Comparison of ENCODE assay signal across 9 mouse cellular contexts in the genomic region with DNA sequence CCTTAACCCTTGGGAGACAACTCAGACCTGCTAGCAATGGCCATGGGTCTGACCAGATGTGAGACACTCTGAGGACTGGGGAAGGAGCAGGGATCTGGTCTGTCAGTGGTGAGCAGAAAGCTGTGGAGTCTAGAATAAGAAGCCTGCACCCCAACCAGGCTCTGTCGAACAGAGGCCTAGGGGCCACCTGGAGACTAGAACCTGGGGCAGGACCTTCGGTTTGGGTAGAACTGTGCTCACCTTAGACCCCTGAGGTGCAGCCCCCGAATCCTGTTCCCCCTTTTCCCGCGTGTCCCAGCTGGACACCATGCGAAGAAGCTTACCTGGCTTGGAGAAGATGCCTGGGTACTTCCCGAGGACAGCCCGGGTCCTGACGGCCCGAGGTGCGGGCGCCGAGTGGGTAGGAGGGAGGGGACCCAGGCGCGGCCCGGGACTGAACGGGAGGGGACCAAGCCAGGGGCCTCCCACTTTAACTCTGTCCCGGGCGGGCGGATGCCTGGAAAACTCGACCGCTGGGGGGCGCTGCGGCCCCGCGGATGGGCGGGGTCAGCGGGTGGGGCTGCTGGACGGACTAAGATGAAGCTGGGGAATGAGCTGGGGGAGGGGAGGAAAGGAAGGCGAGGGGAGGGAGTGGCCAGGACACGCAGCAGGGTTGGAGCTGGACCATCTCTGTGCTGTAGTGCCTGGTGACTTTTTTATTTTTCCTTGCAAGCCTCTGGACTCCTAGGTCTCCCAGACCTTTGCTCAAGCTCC. TPM values are rescaled to one million over a fixed set of nuclear protein-coding genes. Genes with fewer than 3 reads are reported as not detected.
DNase-seq lines count a peak whose midpoint lies in the region; ATAC-seq and TF ChIP-seq lines count a peak whose summit lies in the region.
"Had no signal": no experiment of that assay in that cellular context is flagged by ENCODE, and none has a peak within 500 bp of the region (broad histone marks: within the 10 kb centered on the region; RNA-seq: fewer than 3 reads in every experiment).

A gene (minus strand): TSS at position 703 of the 753 bp plus-strand sequence.

- H3K9me3 ChIP-seq in MEL (replicated peaks; ENCODE audit: insufficient read depth, low read length): no peaks in the 10 kb centered on the region
- H3K9me3 ChIP-seq in hindbrain, embryonic 10.5 days: no peaks in the 10 kb centered on the region
- no peaks in the 10 kb centered on the region for H3K9me3 ChIP-seq in lung, embryonic 16.5 days (ENCODE audit: control insufficient read depth, low read length)

- TF ChIP-seq CTCF in MEL (IDR thresholded peaks at IDR 0.05 in 2 of 3, conservative IDR thresholded peaks at IDR 0.05 in 1 of 3; ENCODE audit: control insufficient read depth in 1 of 3, insufficient read depth in 1 of 3, low read depth in 2 of 3, low read length in 3 of 3, poor library complexity in 1 of 3, severe bottlenecking in 1 of 3): peak in 2 of 3 experiments; percentile 44 to 84; a peak in 5 of 6 replicates
- TF ChIP-seq CTCF in cerebellum, adult 2 months (IDR thresholded peaks at IDR 0.05; ENCODE audit: borderline replicate concordance, insufficient read depth, low read depth, low read length): peak; percentile 41; the same call in 1 of the 2 replicates

- no peak for TF ChIP-seq POLR2A in MEL (IDR thresholded peaks at IDR 0.05; ENCODE audit: control insufficient read depth in 1 of 2, insufficient read depth in 1 of 2, low read depth in 1 of 2, low read length in 2 of 2, poor library complexity in 1 of 2)
- TF ChIP-seq POLR2A in cerebellum, adult 2 months (IDR thresholded peaks at IDR 0.05; ENCODE audit: borderline replicate concordance, insufficient read depth, low read length): no peak

- peak; percentile 12 for DNase-seq in MEL (ENCODE audit: low read depth, low spot score)
- DNase-seq in cerebellum, adult 2 months: peak; percentile 68 to 81
- DNase-seq in frontal cortex, adult 2 months (ENCODE audit: extremely low spot score in 1 of 2, low spot score in 1 of 2): peak; percentile 10 to 80
- peak; percentile 93 for DNase-seq in hindbrain, embryonic 10.5 days (ENCODE audit: low spot score)
- peak; percentile 52 for DNase-seq in layer of hippocampus, adult 9-11 months
- DNase-seq in retina, postnatal 7 days (ENCODE audit: low read depth, low spot score): peak; percentile 64
- peak; percentile 92 for DNase-seq in urinary bladder, postnatal 14 days (ENCODE audit: low spot score)

- no peak within 1 kb of the TSS for H3K27ac ChIP-seq in MEL (ENCODE audit: control insufficient read depth, low read depth, low read length)
- H3K27ac ChIP-seq in cerebellum, adult 2 months (ENCODE audit: insufficient read depth, low read length): no peak within 1 kb of the TSS
- H3K27ac ChIP-seq in hindbrain, embryonic 10.5 days: peak within 1 kb of the TSS; percentile 83
- H3K27ac ChIP-seq in lung, embryonic 16.5 days (ENCODE audit: low read length): peak within 1 kb of the TSS; percentile 87

- peak within 1 kb of the TSS; percentile 56 for H3K4me2 ChIP-seq in lung, embryonic 16.5 days (ENCODE audit: low read depth, low read length)

- 4% methylated on average over 31 of the region's 31 CpGs for WGBS in cerebellum, adult 2 months
- 4% methylated on average over 31 of the region's 31 CpGs for WGBS in hindbrain, embryonic 10.5 days
- WGBS in lung, embryonic 16.5 days: 3% methylated on average over 31 of the region's 31 CpGs

- no peak within 1 kb of the TSS for H3K4me3 ChIP-seq in MEL (ENCODE audit: control insufficient read depth in 1 of 2, insufficient read depth in 1 of 2, low read depth in 2 of 2, low read length in 2 of 2)
- H3K4me3 ChIP-seq in cerebellum, adult 2 months (replicated peaks; ENCODE audit: insufficient read depth, low read depth, low read length): peak within 1 kb of the TSS; percentile 43
- peak within 1 kb of the TSS; percentile 54 for H3K4me3 ChIP-seq in hindbrain, embryonic 10.5 days
- peak within 1 kb of the TSS; percentile 59 for H3K4me3 ChIP-seq in lung, embryonic 16.5 days (ENCODE audit: low read length)

- H3K36me3 ChIP-seq in MEL (ENCODE audit: control insufficient read depth in 1 of 2, insufficient read depth in 2 of 2, low read length in 2 of 2): no peaks in the 10 kb centered on the region
- H3K36me3 ChIP-seq in hindbrain, embryonic 10.5 days: no peaks in the 10 kb centered on the region
- H3K36me3 ChIP-seq in lung, embryonic 16.5 days (ENCODE audit: control insufficient read depth, insufficient read depth, low read length): no peaks in the 10 kb centered on the region; the same call in 1 of the 2 replicates

- H3K27me3 ChIP-seq in MEL (ENCODE audit: control insufficient read depth in 1 of 2, insufficient read depth in 2 of 2, low read length in 2 of 2): no peaks in the 10 kb centered on the region; a peak in 2 of 4 replicates
- H3K27me3 ChIP-seq in cerebellum, adult 2 months (ENCODE audit: control insufficient read depth, insufficient read depth, low read length): no peaks in the 10 kb centered on the region; the same call in 1 of the 2 replicates
- peaks cover 21% of the 10 kb centered on the region for H3K27me3 ChIP-seq in hindbrain, embryonic 10.5 days (ENCODE audit: insufficient read depth, poor library complexity, severe bottlenecking)
- H3K27me3 ChIP-seq in lung, embryonic 16.5 days (ENCODE audit: control insufficient read depth, insufficient read depth, low read depth, low read length): no peaks in the 10 kb centered on the region

- H3K4me1 ChIP-seq in MEL (ENCODE audit: control insufficient read depth in 1 of 2, insufficient read depth in 2 of 2, low read length in 2 of 2): no peaks in the 10 kb centered on the region
- no peaks in the 10 kb centered on the region for H3K4me1 ChIP-seq in cerebellum, adult 2 months (ENCODE audit: control insufficient read depth, insufficient read depth, low read length)
- H3K4me1 ChIP-seq in hindbrain, embryonic 10.5 days (replicated peaks): peaks cover 16% of the 10 kb centered on the region
- peaks cover 18% of the 10 kb centered on the region for H3K4me1 ChIP-seq in lung, embryonic 16.5 days (replicated peaks; ENCODE audit: control insufficient read depth, insufficient read depth, low read length)

- H3K79me2 ChIP-seq in MEL (ENCODE audit: control insufficient read depth, insufficient read depth, low read length, poor library complexity): no peaks in the 10 kb centered on the region

- ATAC-seq in lung, embryonic 16.5 days (ENCODE audit: low read depth): peak; percentile 97

- TF ChIP-seq EP300 in MEL (IDR thresholded peaks at IDR 0.05; ENCODE audit: low read depth in 1 of 2, low read length in 2 of 2): no peak

- no peak within 1 kb of the TSS for H3K9ac ChIP-seq in MEL (ENCODE audit: control insufficient read depth, low read depth, low read length, poor library complexity, severe bottlenecking)
- peak within 1 kb of the TSS; percentile 74 for H3K9ac ChIP-seq in lung, embryonic 16.5 days (ENCODE audit: low read length)

- peak; percentile 32 for TF ChIP-seq RAD21 in MEL (IDR thresholded peaks at IDR 0.05; ENCODE audit: low read depth, low read length)

TF ChIP-seq in MEL, 35 proteins besides CTCF, POLR2A, EP300 and RAD21:
- TF ChIP-seq ZNF384 (IDR thresholded peaks at IDR 0.05; ENCODE audit: low read depth, low read length) (no peak), MAX (IDR thresholded peaks at IDR 0.05; ENCODE audit: low read length) (no peak), SMC3 (IDR thresholded peaks at IDR 0.05; ENCODE audit: low read depth, low read length) (peak; percentile 37), MAZ (IDR thresholded peaks at IDR 0.05; ENCODE audit: low read depth, low read length) (peak; percentile 65; the same call in 1 of the 2 replicates)

RNA-seq across cellular contexts. Expression of the gene that starts here (rescaled TPM):
- total RNA-seq in MEL (2012; rRNA removed): not detected in 2 replicates
- polyA plus RNA-seq in MEL (2012; ENCODE audit: insufficient read depth in 1 of 2, insufficient read length in 2 of 2, low read depth in 1 of 2, low replicate concordance in 2 of 2, missing spikeins in 1 of 2): not detected
- 2.9 and 4.0 TPM in 2 replicates for polyA plus RNA-seq in cerebellum, adult 2 months (2012; rRNA removed)
- polyA plus RNA-seq in frontal cortex, adult 2 months (2012; rRNA removed): 18.1 and 22.4 TPM in 2 replicates
- 10.9 and 16.5 TPM in 2 replicates for polyA plus RNA-seq in hindbrain, embryonic 10.5 days (2016; fragmentation: Nextera tagmentation; extraction: Ambion mirVana)
- polyA plus RNA-seq in lung, embryonic 16.5 days (2015; fragmentation: Nextera tagmentation; extraction: Ambion mirVana): 282 and 283 TPM in 2 replicates
- total RNA-seq: neutrophil, adult 5-6 weeks had no signal

Comparison
In these comparisons a context has a peak if more than half of its experiments do, and no peak if none do; other contexts are left out.
1. RNA of the gene that starts here (polyA plus RNA-seq): 282 to 283 TPM in lung, embryonic 16.5 days; 18.1 to 22.4 TPM in frontal cortex, adult 2 months, 10.9 to 16.5 TPM in hindbrain, embryonic 10.5 days, 2.9 to 4.0 TPM in cerebellum, adult 2 months and not detected in MEL; every median in the first group is over 10 times any median in the second.
2. Peak in DNase-seq in MEL; RNA of the gene not detected or under 1 TPM.
3. DNase-seq: peak in every context shown above with its lines; median percentile 93 in hindbrain, embryonic 10.5 days; 92 in urinary bladder, postnatal 14 days; 74 in cerebellum, adult 2 months; 64 in retina, postnatal 7 days; 52 in layer of hippocampus, adult 9-11 months; 45 in frontal cortex, adult 2 months; 12 in MEL.
4. H3K27ac ChIP-seq: peak in hindbrain, embryonic 10.5 days (single experiment) and lung, embryonic 16.5 days (single experiment); none in MEL (single experiment) and cerebellum, adult 2 months (single experiment).
5. H3K4me3 ChIP-seq: peak in cerebellum, adult 2 months (single experiment), hindbrain, embryonic 10.5 days (single experiment) and lung, embryonic 16.5 days (single experiment); none in MEL (0 of 2).